Mouse (Mus musculus): ENCODE results near the gene Srebf1. TPM values are rescaled to one million over a fixed set of nuclear protein-coding genes. Genes with fewer than 3 reads are reported as not detected.

Srebf1 gene
- total RNA-seq (2021) = 10 to 100 TPM; 40.2 to 42.6 TPM

- peak; percentile 87 to 91 for DNase-seq
Observed at GRCm38 (mm10) chr11:60222469-60223236, at the start of gene Srebf1. Gene Srebf1, minus strand, starts transcription at chr11:60222581.

DNA sequence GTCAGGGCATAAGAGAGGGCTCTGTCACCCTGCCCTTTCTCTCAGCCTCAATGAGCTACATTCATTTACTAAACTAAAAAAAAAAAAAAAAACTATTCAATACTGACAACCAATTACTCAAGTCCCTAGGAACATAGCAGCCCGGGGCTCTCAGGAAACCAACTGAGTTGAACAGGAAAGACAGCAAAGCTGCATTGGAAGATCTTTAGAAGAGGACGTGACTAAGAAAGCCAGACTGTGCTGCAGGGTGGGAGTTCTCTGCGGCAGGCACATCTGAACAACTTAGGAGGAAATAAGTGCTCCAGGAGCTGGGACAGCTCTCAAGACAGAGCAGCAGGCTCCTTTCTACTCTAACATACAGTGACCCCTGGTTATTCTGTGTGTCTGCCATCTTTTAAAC is 46.2 kb upstream of the Srebf1 start:
- intact Hi-C loops (cut with DNase I) = no loop called here
- no peak for DNase-seq

More at GRCm38 (mm10) chr11:60222469-60223236, at the start of gene Srebf1:
- intact Hi-C loops (cut with DNase I) = no loop called here

DNA sequence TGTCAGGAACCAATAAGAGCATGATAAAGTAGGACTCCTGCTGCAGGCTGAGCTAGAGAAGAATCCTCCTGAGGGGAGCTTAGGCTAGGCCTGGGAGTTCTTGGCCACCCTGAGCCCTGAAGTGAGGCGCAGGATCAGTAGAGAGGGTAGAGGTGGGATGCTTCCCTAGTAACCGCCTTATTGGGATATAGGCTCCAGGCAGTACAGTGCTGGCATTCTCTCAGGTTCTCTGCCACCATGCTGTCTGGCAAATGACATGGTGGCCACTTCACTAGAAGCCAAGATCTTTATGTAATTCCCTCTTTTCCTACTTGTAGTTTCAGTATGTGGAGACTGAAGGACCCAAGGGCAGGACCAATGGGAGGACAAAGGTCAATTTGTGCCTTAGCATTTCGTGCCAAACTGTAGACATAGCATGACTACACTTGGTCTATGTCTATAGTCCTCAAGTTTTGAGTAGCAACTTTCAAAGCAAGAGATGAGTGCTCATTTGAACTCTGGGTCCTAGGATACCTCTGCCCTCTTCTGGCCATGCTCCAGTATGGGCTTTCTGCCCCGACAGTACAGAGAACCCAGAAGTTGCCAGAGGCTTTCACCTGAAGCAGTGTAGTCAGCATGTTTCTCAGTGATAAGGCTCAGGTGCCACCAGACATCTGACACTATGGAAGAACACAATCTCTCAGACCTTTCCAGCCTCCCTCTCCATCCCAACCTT is 43.0 kb upstream of the Srebf1 start:
- intact Hi-C loops (cut with DNase I) = no loop called here
- DNase-seq = no peak

GRCm38 (mm10) chr11:60264651-60265050 is 42.3 kb upstream of the Srebf1 start:
- intact Hi-C loops (cut with DNase I) = no loop called here

GRCm38 (mm10) chr11:60262396-60262795 is 40.0 kb upstream of the Srebf1 start:
- DNase-seq = no peak
- intact Hi-C loops (cut with DNase I) = no loop called here

More at GRCm38 (mm10) chr11:60264651-60265050, 42.3 kb upstream of the Srebf1 start:
- DNase-seq = no peak

- intact Hi-C loops (cut with DNase I) = no loop called here
- no peak for DNase-seq
Observed at GRCm38 (mm10) chr11:60260743-60261142, 38.4 kb upstream of the Srebf1 start.

DNA sequence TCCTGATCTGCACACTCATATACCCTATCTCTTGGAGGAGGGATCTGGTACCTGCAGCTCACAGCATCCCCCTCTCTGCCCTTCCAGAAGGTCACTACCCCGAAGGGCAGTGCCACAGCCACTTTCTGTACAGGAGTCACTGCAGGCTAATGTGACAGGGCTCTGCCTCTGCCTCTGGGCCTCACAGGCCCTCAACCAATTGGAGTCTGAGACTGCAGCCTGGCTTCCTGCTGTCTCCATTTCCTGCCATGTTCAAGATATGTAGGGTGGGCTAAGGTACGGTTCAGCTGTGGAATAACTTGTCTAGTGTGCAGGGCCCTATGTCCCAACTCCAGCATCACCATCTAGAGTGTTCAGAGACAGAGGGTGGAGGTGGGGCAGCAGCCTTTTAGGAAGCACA is 35.3 kb upstream of the Srebf1 start:
- DNase-seq = no peak
- intact Hi-C loops (cut with DNase I) = no loop called here

DNA sequence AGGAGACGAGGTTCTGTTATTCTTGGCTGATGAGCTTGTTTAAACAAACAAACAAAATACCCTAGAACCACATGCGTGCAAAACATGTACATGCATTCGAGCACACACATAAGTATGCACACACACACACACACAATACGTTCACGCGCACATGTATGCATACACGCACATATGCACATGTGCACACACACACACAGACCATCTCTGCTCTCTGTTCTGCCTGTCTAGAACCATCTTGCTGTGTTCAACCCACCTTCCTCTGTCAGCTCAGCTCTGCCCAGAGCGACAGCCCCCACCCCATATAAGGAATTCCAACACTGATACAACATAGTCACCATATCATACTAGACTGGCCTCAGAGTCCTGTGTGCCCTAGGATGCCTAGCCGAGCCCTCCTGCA is 34.3 kb upstream of the Srebf1 start:
- no peak for DNase-seq
- intact Hi-C loops (cut with DNase I) = no loop called here

- DNase-seq = peak; percentile 49 to 71
- intact Hi-C loops (cut with DNase I) = no loop called here
Observed at GRCm38 (mm10) chr11:60256176-60256681, 33.8 kb upstream of the Srebf1 start.

GRCm38 (mm10) chr11:60255639-60256038 is 33.3 kb upstream of the Srebf1 start:
- no peak for DNase-seq
- intact Hi-C loops (cut with DNase I) = no loop called here

GRCm38 (mm10) chr11:60255181-60255580 is 32.8 kb upstream of the Srebf1 start:
- intact Hi-C loops (cut with DNase I) = no loop called here
- DNase-seq = no peak

DNA sequence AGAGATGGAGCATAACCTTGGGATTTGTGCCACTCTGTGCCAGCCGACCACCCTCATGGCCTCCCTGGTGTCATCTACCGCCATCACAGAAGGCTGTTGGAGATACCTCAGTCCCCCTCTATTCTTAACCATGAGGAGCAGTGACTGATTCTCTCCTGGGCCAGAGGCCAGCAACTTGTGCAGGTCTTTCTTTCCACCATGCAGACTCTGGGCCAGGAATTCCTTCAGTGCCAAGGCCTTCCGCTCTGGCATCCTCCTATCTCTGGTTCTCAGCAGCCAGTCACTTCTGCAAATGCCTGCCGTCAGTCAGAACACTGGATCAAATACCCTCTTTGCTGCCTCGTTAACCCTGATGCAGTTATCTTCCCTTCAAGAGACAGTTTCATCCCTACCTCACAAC is 31.9 kb upstream of the Srebf1 start:
- DNase-seq = peak; percentile 72 to 77

GRCm38 (mm10) chr11:60253546-60253945 is 31.2 kb upstream of the Srebf1 start:
- intact Hi-C loops (cut with DNase I) = no loop called here
- DNase-seq = peak in 1 of 2 experiments; percentile 39

More for the DNA sequence above, 31.9 kb upstream of the Srebf1 start:
- intact Hi-C loops (cut with DNase I) = no loop called here

DNA sequence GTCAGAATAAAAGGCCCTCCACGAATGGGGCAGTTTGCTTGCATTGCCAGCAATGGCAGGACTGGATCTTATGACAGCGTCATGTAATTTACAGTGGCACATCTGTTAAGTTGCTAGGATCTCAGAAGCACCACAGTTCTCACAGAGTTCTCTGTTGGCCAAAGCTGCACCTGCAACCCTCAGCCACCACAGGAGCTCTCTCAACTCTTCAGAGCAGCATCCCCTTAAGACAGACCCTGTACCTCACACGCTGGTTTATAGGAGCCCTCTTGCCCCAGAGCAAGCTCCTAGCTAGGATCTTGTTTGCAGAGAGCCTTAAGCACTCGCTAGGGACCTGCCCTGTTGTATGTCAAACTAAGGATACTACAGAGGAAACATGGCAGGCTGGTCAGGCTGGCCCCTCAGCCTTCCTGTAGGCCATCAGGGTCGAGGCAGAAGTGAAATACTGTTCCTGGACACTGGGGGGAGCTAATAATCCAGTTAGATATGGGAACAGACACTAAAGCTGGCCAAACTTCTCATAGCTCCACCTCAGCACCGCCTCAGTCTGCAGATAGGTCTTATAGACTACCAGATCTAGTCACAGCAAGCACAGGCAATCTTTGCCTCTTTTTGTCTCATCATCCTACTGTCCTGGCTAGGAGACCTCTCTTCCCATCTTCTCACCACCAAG is 28.7 kb upstream of the Srebf1 start:
- intact Hi-C loops (cut with DNase I) = loop anchor here (2.0 kb wide), 2 partner anchors 42 to 162 kb away; no protein-coding TSS in a partner anchor
- peak; percentile 73 to 79 for DNase-seq

DNA sequence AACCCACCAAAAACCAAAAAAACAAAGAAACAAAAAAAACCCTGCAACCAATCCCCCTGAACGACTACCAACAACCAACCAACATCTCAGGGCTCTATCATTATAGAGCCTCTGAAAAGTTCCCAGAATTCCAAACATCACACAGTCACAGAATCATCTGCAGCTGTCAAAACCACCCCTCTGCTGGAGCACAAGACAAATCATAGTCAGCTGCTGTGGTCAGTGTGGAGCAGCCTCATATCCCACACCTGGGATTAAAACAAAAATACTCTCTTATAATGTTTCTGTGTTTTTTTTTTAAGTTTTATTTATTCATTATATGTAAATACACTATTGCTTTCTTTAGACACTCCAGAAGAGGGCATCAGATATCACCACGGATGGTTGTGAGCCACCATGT is 27.5 kb upstream of the Srebf1 start:
- DNase-seq = no peak
- intact Hi-C loops (cut with DNase I) = loop anchor here (2.0 kb wide), 2 partner anchors 43 to 163 kb away; no protein-coding TSS in a partner anchor

DNA sequence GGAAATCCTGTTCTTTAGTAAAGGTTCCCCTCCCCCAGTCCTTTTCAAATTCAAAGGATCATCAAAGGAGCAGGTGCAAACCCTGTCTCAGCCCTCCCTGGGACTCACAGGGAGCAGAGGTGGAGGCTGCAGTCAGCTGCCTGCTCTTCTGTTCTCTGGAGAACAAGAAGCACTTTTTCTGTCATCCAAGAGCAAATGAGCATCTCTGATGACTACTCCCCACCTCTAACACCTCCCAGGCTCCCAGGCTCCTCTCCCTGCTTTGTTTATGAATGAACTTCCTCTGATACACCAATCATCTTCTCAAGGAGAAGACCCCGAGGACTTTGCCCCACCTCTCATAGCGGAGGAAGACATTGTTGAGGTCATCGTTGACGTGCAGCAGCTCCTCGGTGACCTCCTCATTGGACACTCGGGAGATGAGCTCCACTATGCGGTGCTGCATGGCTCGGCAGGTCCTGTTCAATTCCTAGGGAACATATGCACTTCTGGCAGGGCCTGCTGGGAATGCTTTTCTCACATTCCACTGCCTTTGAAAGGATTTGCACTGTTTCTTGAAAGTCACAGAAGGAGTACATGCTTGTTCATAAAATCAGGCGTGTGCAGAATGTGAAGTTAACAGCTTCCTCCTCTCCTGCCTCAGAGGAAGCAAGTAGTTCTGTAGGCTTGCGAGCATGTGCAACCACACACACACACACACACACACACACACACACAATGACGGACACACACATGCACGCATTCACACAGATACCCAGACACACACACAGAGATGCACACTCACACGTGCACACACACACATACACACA is 26.4 kb upstream of the Srebf1 start:
- intact Hi-C loops (cut with DNase I) = no loop called here
- no peak for DNase-seq

- intact Hi-C loops (cut with DNase I) = no loop called here
- peak; percentile 42 to 59 for DNase-seq
Observed at GRCm38 (mm10) chr11:60247753-60248550, 25.6 kb upstream of the Srebf1 start.

DNA sequence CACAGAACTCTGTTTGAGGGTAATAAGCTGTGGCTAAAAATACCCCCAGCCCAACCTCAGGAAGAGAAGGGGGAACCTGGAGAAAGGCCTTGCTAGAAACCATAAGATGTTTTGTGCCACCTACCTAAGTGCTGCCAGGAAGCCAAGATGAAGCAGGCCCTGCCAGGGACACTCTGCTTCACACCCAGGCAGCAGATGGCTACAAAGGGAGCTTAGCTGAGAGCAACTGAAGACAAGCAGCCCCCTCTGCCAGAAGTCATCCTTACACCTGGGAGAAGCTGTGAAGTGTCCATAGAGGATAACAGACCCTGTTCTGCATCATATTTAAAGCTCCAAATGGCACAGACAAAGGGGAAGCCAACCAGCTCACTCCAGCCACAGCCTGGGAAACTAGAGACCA is 23.7 kb upstream of the Srebf1 start:
- no peak for DNase-seq
- intact Hi-C loops (cut with DNase I) = no loop called here

DNA sequence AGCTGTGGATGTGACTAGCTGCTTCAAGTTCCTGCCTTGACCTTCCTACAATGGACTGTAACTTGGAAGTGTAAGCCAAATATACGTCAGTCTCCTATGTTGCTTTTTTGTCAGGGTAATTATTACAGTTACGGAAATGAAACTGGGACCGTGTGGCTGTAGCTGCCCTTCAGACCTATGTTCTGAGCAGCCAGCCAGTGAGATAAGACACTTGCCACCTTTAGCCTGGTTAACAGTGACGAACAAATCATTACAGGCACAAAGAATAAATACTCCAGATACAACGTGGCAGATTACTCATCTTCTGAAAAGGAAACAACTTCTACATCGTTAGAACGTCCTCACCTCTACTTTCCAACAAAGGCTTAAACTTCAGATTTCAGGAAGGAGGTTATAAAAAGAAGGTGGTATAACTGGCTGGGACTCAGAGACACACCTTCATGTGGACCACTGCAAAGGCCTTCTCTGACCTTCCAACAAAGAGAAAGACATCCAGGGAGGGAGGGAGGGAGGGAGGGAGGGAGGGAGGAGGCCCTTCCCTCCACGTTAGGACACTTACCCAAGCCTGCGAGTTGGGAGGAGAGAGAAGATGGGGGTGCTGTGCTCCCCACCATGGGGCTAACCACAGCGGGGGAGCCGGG is 22.2 kb upstream of the Srebf1 start:
- DNase-seq = peak in 1 of 2 experiments; percentile 40
- intact Hi-C loops (cut with DNase I) = no loop called here
